In the genomic region with DNA sequence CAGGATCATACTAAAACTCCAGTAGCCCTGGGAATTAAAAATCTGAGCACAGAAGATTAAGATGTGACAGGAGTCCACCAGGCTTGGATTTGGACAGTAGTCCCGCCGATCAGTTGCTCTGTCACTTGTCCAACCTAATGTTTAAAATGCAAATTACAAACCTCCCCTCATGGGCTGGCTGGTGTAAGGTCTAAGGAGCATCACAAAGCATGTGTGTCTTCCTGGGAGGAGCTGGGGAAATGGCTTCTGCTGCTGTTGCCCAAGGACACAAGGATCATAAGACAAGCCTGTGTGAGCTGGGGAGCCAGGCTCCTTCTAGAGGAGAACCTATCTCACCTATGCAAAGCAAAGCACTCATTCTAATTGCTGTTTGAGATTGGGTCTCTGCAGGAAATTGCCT, we compare ENCODE assay signal across 24 mouse cellular contexts.
"Had no signal": no experiment of that assay in that cellular context is flagged by ENCODE, and none has a peak within 500 bp of the region (broad histone marks: within the 10 kb centered on the region; RNA-seq: fewer than 3 reads in every experiment).

No protein-coding gene starts in this region.

- H3K4me1 ChIP-seq: hindbrain, embryonic 15.5 days; limb, embryonic 13.5 days had no signal

- H3K27ac ChIP-seq: heart, embryonic 15.5 days; hindbrain, embryonic 13.5 days; hindbrain, embryonic 15.5 days; hindbrain, postnatal 0 days; kidney, embryonic 15.5 days; kidney, postnatal 0 days; layer of hippocampus, adult 2 months; limb, embryonic 13.5 days; limb, embryonic 15.5 days; liver, embryonic 12.5 days; liver, embryonic 14.5 days had no signal

- DNase-seq: gastrocnemius, postnatal 14 days; gastrocnemius, postnatal 36 days; heart, adult 18-20 months; heart, postnatal 14 days; heart, postnatal 36 days; kidney, adult 11 months; kidney, adult 2 months; kidney, adult 9 months; kidney, postnatal 14 days; kidney, postnatal 4 days; left cerebral cortex, postnatal 4 days had no signal

- H3K4me3 ChIP-seq: heart, embryonic 13.5 days; heart, embryonic 15.5 days; hindbrain, embryonic 13.5 days; hindbrain, embryonic 15.5 days; kidney, embryonic 15.5 days; layer of hippocampus, adult 2 months; limb, embryonic 13.5 days; limb, embryonic 15.5 days; liver, embryonic 12.5 days had no signal

- H3K36me3 ChIP-seq: heart, embryonic 13.5 days; heart, embryonic 15.5 days; hindbrain, embryonic 13.5 days; hindbrain, embryonic 15.5 days; kidney, embryonic 15.5 days; limb, embryonic 13.5 days; limb, embryonic 15.5 days; liver, embryonic 12.5 days had no signal

- H3K27me3 ChIP-seq: heart, embryonic 13.5 days; heart, embryonic 15.5 days; hindbrain, embryonic 13.5 days; hindbrain, embryonic 15.5 days; kidney, embryonic 15.5 days; limb, embryonic 13.5 days; limb, embryonic 15.5 days; liver, embryonic 12.5 days had no signal

- ATAC-seq: hindbrain, postnatal 0 days; intestine, embryonic 16.5 days; liver, embryonic 12.5 days had no signal
